Mouse (Mus musculus): ENCODE results near the gene Gpatch3. TPM values are rescaled to one million over a fixed set of nuclear protein-coding genes. Genes with fewer than 3 reads are reported as not detected.

Gene Gpatch3
- polyA plus RNA-seq, 1 experiment from 2014 or later = 8.9 TPM

DNA sequence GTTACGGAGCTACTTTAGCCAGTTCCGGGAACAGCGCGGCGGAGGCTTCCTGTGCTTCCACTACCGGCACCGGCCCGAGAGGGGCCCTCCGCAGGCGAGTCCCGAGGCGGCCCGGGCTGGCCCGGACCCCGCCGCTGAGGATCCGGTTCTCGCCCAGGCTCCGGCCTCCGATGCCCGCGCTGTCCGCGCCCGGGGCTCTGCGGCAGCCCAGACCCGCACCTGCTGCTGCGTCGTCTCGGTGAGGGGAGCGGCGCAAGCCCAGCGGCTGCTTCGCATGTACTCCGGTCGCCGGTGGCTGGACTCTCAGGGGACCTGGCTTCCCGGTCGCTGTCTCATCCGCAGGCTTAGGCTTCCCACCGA lies 278 bp downstream of the Gpatch3 start:
- DNase-seq (ENCODE audit: low spot score) = no peak

DNA sequence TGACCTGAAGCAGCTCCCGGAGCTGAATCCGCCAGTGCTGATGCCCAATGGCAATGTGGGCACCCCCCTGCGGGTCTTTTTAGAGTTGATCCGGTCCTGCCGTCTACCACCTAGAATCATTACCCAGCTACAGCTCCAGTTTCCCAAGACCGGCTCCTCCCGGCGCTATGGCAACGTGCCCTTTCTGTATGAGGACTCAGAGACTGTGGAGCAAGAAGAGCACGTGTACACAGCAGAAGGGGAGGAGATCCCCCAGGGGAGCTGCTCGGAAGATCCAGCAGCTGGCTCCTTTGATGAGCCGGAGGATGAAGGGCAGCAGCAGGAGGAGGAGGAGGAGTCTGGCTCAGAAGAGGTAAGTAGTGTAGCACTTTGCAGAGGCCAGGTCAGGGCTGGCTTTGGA lies 3.4 kb downstream of the Gpatch3 start:
- 76% methylated on average over 12 of the region's 12 CpGs for WGBS
- Histone ChIP-seq H3K9me3 (ENCODE audit: control insufficient read depth, low read length) (no peaks in the 10 kb centered on the region), H3K9ac (ENCODE audit: low read depth, low read length) (no peak overlapping the region), H3K27ac (ENCODE audit: low read depth, low read length) (no peak overlapping the region), H3K27me3 (ENCODE audit: control insufficient read depth, insufficient read depth, low read length) (no peaks in the 10 kb centered on the region), H3K4me2 (replicated peaks; ENCODE audit: low read depth, low read length) (no peak overlapping the region), H3K4me3 (ENCODE audit: low read depth, low read length) (no peak overlapping the region), H3K36me3 (ENCODE audit: control insufficient read depth, insufficient read depth, low read length) (no peaks in the 10 kb centered on the region), H3K4me1 (replicated peaks; ENCODE audit: control insufficient read depth, insufficient read depth, low read length) (0 out of 2 replicates have a peak, but pooled peaks cover 3% of the 10 kb centered on the region)
- DNase-seq (ENCODE audit: low spot score) (no peak), ATAC-seq (ENCODE audit: low FRiP score) (no peak)

More for the DNA sequence above, 278 bp downstream of the Gpatch3 start:
- 0 out of 2 replicates have a peak, but pooled peaks cover 3% of the 10 kb centered on the region for H3K4me1 ChIP-seq (replicated peaks; ENCODE audit: control insufficient read depth, insufficient read depth, low read length)
- peak overlapping the region; percentile 76 for H3K9ac ChIP-seq (ENCODE audit: low read depth, low read length)
- peak overlapping the region; percentile 71 for H3K4me2 ChIP-seq (replicated peaks; ENCODE audit: low read depth, low read length)
- H3K27ac ChIP-seq (ENCODE audit: low read depth, low read length) = peak overlapping the region; percentile 56; the same call in 1 of the 2 replicates
- no peaks in the 10 kb centered on the region for H3K36me3 ChIP-seq (ENCODE audit: control insufficient read depth, insufficient read depth, low read length)
- H3K9me3 ChIP-seq (ENCODE audit: control insufficient read depth, low read length) = no peaks in the 10 kb centered on the region
- no peaks in the 10 kb centered on the region for H3K27me3 ChIP-seq (ENCODE audit: control insufficient read depth, insufficient read depth, low read length)
- under 1% methylated on average over 21 of the region's 41 CpGs for WGBS
- peak; percentile 57; the same call in 1 of the 2 replicates for ATAC-seq (ENCODE audit: low FRiP score)
- peak overlapping the region; percentile 99 for H3K4me3 ChIP-seq (ENCODE audit: low read depth, low read length)

DNA sequence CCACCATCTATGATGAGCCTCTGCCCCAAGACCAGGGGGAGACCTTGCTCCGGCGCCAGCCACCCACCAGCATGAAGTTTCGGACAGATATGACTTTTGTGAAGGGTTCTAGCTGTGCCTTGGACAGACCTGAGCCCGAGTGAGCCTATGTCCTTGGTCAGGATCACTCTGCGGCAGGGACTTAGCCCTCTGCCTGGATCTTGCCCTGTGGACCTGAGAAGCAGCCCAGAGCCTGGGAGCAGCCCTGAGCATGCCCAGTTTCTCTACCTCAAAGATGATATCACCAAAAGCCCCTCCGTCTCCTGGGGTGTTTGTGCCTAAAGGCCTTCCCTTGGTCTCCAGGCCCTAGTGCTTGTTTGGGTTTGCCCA lies 9.1 kb downstream of the Gpatch3 start:
- H3K27ac ChIP-seq (ENCODE audit: low read depth, low read length) = peak overlapping the region; percentile 65; the same call in 1 of the 2 replicates
- DNase-seq (ENCODE audit: low spot score) (no peak), ATAC-seq (ENCODE audit: low FRiP score) (no peak)
- no peaks in the 10 kb centered on the region for H3K9me3 ChIP-seq (ENCODE audit: control insufficient read depth, low read length)
- H3K9ac ChIP-seq (ENCODE audit: low read depth, low read length) = peak overlapping the region; percentile 93
- H3K4me1 ChIP-seq (replicated peaks; ENCODE audit: control insufficient read depth, insufficient read depth, low read length) = peaks cover 8% of the 10 kb centered on the region
- no peaks in the 10 kb centered on the region for H3K27me3 ChIP-seq (ENCODE audit: control insufficient read depth, insufficient read depth, low read length)
- H3K4me2 ChIP-seq (replicated peaks; ENCODE audit: low read depth, low read length) = peak overlapping the region; percentile 98
- peak overlapping the region; percentile 92 for H3K4me3 ChIP-seq (ENCODE audit: low read depth, low read length)
- 0 out of 2 replicates have a peak, but pooled peaks cover 5% of the 10 kb centered on the region for H3K36me3 ChIP-seq (ENCODE audit: control insufficient read depth, insufficient read depth, low read length)
- 54% methylated on average over 6 of the region's 6 CpGs for WGBS

DNA sequence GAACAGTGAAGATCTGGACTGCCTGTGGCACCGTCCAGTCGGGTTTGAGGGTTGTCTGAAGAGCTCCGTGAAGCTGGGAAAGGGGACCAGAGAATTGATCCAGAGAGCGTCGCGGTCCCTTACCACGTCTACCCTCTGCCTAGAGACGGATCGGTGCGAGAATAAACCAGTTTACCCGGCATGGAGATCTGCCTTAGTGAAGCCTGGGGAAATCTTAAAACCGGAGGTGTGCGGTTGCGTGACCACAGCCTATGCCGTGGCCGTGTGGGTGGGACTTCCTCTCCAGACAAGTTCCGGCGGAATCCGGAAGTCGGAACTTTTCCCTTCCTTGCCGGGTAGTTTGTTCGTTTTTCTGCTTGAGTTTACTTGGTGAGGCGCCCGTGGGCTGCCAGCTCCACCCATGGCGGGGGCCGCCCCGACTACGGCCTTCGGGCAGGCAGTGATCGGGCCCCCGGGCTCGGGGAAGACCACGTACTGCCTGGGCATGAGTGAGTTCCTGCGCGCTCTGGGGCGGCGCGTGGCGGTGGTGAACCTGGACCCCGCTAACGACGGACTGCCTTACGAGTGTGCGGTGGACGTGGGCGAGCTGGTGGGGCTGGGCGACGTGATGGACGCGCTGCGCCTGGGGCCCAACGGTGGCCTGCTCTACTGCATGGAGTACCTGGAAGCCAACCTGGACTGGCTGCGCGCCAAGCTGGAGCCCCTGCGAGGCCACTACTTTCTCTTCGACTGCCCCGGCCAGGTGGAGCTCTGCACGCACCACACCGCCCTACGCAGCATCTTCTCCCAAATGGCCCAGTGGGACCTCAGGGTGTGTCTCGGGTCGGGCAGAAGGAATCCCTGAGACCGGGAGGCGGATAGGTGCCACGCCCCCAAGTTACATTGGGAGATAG lies 9.8 kb downstream of the Gpatch3 start, which contains the start of gene Gpn2:
Gpn2 (plus strand) TSS at position 304 of the 893 bp plus-strand sequence.
- Histone ChIP-seq H3K4me2 (replicated peaks; ENCODE audit: low read depth, low read length) (peak within 1 kb of the TSS; percentile 98), H3K9me3 (ENCODE audit: control insufficient read depth, low read length) (no peaks in the 10 kb centered on the region), H3K27me3 (ENCODE audit: control insufficient read depth, insufficient read depth, low read length) (no peaks in the 10 kb centered on the region), H3K4me3 (ENCODE audit: low read depth, low read length) (peak within 1 kb of the TSS; percentile 92), H3K9ac (ENCODE audit: low read depth, low read length) (peak within 1 kb of the TSS; percentile 93), H3K36me3 (ENCODE audit: control insufficient read depth, insufficient read depth, low read length) (0 out of 2 replicates have a peak, but pooled peaks cover 5% of the 10 kb centered on the region), H3K4me1 (replicated peaks; ENCODE audit: control insufficient read depth, insufficient read depth, low read length) (peaks cover 8% of the 10 kb centered on the region), H3K27ac (ENCODE audit: low read depth, low read length) (peak within 1 kb of the TSS; percentile 65)
- DNase-seq (ENCODE audit: low spot score) (peak; percentile 84), ATAC-seq (ENCODE audit: low FRiP score) (peak; percentile 80)
- 2% methylated on average over 60 of the region's 65 CpGs for WGBS

GRCm38 (mm10) chr4:133592570-133592969 lies 18.0 kb downstream of the Gpatch3 start:
- no peak for ATAC-seq (ENCODE audit: low FRiP score)
- 0 out of 2 replicates have a peak, but pooled peaks cover 5% of the 10 kb centered on the region for H3K36me3 ChIP-seq (ENCODE audit: control insufficient read depth, insufficient read depth, low read length)

DNA sequence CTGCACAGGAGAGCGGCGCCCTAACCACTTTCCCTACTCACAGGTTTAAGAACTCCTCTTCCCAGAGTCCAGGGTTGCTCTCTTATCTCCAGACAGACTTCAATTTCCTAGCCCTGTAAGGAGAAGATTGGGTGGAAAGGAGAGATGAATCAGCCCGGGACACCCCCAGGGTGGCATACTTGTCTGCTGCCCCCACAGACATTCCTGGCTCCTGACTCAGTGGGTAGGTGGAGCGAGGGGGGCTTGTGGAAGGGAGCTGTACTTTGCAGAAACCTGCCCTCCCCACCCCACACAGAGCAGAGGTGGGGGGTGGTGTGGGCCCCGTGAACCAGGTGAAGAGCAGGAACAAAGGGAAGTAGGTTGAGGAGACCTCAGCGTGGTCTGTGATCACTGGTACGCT lies 21.0 kb downstream of the Gpatch3 start:
- 68% methylated on average over 7 of the region's 7 CpGs for WGBS
- Histone ChIP-seq H3K9me3 (ENCODE audit: control insufficient read depth, low read length) (no peaks in the 10 kb centered on the region), H3K36me3 (ENCODE audit: control insufficient read depth, insufficient read depth, low read length) (no peaks in the 10 kb centered on the region), H3K4me3 (ENCODE audit: low read depth, low read length) (no peak overlapping the region), H3K9ac (ENCODE audit: low read depth, low read length) (no peak overlapping the region), H3K4me2 (replicated peaks; ENCODE audit: low read depth, low read length) (no peak overlapping the region), H3K27ac (ENCODE audit: low read depth, low read length) (no peak overlapping the region), H3K27me3 (ENCODE audit: control insufficient read depth, insufficient read depth, low read length) (peaks cover 24% of the 10 kb centered on the region), H3K4me1 (replicated peaks; ENCODE audit: control insufficient read depth, insufficient read depth, low read length) (no peaks in the 10 kb centered on the region; the same call in 1 of the 2 replicates)
- ATAC-seq (ENCODE audit: low FRiP score) = no peak
- no peak for DNase-seq (ENCODE audit: low spot score)

More at GRCm38 (mm10) chr4:133592570-133592969, 18.0 kb downstream of the Gpatch3 start:
- 37% methylated on average over 7 of the region's 7 CpGs for WGBS
- DNase-seq (ENCODE audit: low spot score) = peak; percentile 90
- Histone ChIP-seq H3K27ac (ENCODE audit: low read depth, low read length) (no peak overlapping the region), H3K9ac (ENCODE audit: low read depth, low read length) (no peak overlapping the region), H3K4me2 (replicated peaks; ENCODE audit: low read depth, low read length) (no peak overlapping the region), H3K4me3 (ENCODE audit: low read depth, low read length) (no peak overlapping the region), H3K4me1 (replicated peaks; ENCODE audit: control insufficient read depth, insufficient read depth, low read length) (no peaks in the 10 kb centered on the region), H3K9me3 (ENCODE audit: control insufficient read depth, low read length) (no peaks in the 10 kb centered on the region), H3K27me3 (ENCODE audit: control insufficient read depth, insufficient read depth, low read length) (no peaks in the 10 kb centered on the region)

DNA sequence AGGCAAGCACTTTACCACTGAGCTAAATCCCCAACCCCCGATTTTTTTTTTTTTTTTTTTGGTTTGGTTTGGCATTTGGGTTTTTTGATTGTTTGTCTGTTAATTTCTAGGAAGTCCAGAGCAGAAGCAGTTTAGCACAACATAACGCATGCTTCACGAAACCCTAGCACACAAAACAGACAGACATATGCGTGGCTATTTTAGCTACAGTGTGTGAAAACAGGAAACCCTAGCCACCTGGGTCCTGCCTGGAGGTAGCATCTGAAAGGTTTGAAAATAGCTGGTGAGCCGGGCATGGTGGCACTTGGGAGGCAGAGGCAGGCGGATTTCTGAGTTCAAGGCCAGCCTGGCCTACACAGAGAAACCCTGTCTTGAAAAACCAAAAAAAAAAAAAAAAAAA lies 21.5 kb downstream of the Gpatch3 start:
- no peak overlapping the region for H3K4me2 ChIP-seq (replicated peaks; ENCODE audit: low read depth, low read length)
- WGBS = 84% methylated on average over 6 of the region's 6 CpGs
- no peaks in the 10 kb centered on the region; the same call in 1 of the 2 replicates for H3K4me1 ChIP-seq (replicated peaks; ENCODE audit: control insufficient read depth, insufficient read depth, low read length)
- H3K4me3 ChIP-seq (ENCODE audit: low read depth, low read length) = no peak overlapping the region
- peaks cover 25% of the 10 kb centered on the region for H3K27me3 ChIP-seq (ENCODE audit: control insufficient read depth, insufficient read depth, low read length)
- H3K9ac ChIP-seq (ENCODE audit: low read depth, low read length) = no peak overlapping the region
- no peak overlapping the region for H3K27ac ChIP-seq (ENCODE audit: low read depth, low read length)
- H3K9me3 ChIP-seq (ENCODE audit: control insufficient read depth, low read length) = no peaks in the 10 kb centered on the region
- no peaks in the 10 kb centered on the region for H3K36me3 ChIP-seq (ENCODE audit: control insufficient read depth, insufficient read depth, low read length)
- ATAC-seq (ENCODE audit: low FRiP score) (no peak), DNase-seq (ENCODE audit: low spot score) (no peak)

DNA sequence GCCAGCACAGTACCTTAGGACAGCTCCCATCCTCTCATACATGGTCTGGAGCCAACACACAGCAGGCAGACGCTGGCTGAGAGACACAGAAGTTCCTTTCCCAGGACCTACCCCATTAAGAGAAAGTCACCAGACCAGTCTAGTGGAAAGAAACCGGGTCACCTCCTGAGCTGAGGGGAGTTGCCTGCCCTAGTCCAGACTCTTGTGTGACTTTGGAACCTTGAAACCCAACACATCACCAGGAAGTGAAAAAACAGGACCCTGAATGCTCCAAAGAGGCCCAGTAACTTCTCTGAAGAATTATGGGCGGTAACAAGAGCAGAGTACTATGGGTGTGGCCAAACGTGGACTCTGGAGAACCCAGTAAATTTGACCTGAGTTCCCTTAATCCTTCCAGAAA lies 24.1 kb downstream of the Gpatch3 start:
- DNase-seq (ENCODE audit: low spot score) (no peak), ATAC-seq (ENCODE audit: low FRiP score) (no peak)
- peaks cover 40% of the 10 kb centered on the region for H3K27me3 ChIP-seq (ENCODE audit: control insufficient read depth, insufficient read depth, low read length)
- 55% methylated on average over 4 of the region's 4 CpGs for WGBS
- no peaks in the 10 kb centered on the region for H3K36me3 ChIP-seq (ENCODE audit: control insufficient read depth, insufficient read depth, low read length)
- no peak overlapping the region for H3K9ac ChIP-seq (ENCODE audit: low read depth, low read length)
- no peaks in the 10 kb centered on the region; the same call in 1 of the 2 replicates for H3K4me1 ChIP-seq (replicated peaks; ENCODE audit: control insufficient read depth, insufficient read depth, low read length)
- no peak overlapping the region for H3K4me2 ChIP-seq (replicated peaks; ENCODE audit: low read depth, low read length)
- H3K9me3 ChIP-seq (ENCODE audit: control insufficient read depth, low read length) = no peaks in the 10 kb centered on the region
- no peak overlapping the region for H3K4me3 ChIP-seq (ENCODE audit: low read depth, low read length)
- no peak overlapping the region for H3K27ac ChIP-seq (ENCODE audit: low read depth, low read length)
